Mouse (Mus musculus): Measurements from ENCODE around the gene Spice1.

Gene Spice1

GRCm38 (mm10) chr16:44356291-44356690 is 9.4 kb downstream of the Spice1 start:
- Histone ChIP-seq H3K4me3 (replicated peaks; ENCODE audit: low read length) (no peak overlapping the region), H3K36me3 (ENCODE audit: insufficient read depth, low read length) (peaks cover 31% of the 10 kb centered on the region), H3K27me3 (ENCODE audit: insufficient read depth, low read length) (no peaks in the 10 kb centered on the region), H3K4me1 (replicated peaks; ENCODE audit: low read depth, low read length) (peaks cover 40% of the 10 kb centered on the region), H3K9me3 (ENCODE audit: low read length) (no peaks in the 10 kb centered on the region)
- TF ChIP-seq CTCF (conservative IDR thresholded peaks at IDR 0.05; ENCODE audit: low read length) = no peak
- no peak for TF ChIP-seq POU5F1 (IDR thresholded peaks at IDR 0.05; ENCODE audit: borderline replicate concordance, low read length)
- TF ChIP-seq NANOG (IDR thresholded peaks at IDR 0.05; ENCODE audit: borderline replicate concordance, low read length) = no peak

GRCm38 (mm10) chr16:44357571-44358268 is 10.8 kb downstream of the Spice1 start:
- peaks cover 42% of the 10 kb centered on the region for H3K36me3 ChIP-seq (ENCODE audit: insufficient read depth, low read length)
- H3K27me3 ChIP-seq (ENCODE audit: insufficient read depth, low read length) = no peaks in the 10 kb centered on the region
- H3K4me3 ChIP-seq (replicated peaks; ENCODE audit: low read length) = no peak overlapping the region
- H3K9me3 ChIP-seq (ENCODE audit: low read length) = no peaks in the 10 kb centered on the region
- H3K4me1 ChIP-seq (replicated peaks; ENCODE audit: low read depth, low read length) = peaks cover 39% of the 10 kb centered on the region
- TF ChIP-seq POU5F1 (IDR thresholded peaks at IDR 0.05; ENCODE audit: borderline replicate concordance, low read length) = no peak
- no peak for TF ChIP-seq NANOG (IDR thresholded peaks at IDR 0.05; ENCODE audit: borderline replicate concordance, low read length)
- TF ChIP-seq CTCF (conservative IDR thresholded peaks at IDR 0.05; ENCODE audit: low read length) = no peak

- H3K27me3 ChIP-seq (ENCODE audit: insufficient read depth, low read length) = no peaks in the 10 kb centered on the region
- H3K4me1 ChIP-seq (replicated peaks; ENCODE audit: low read depth, low read length) = peaks cover 27% of the 10 kb centered on the region
- TF ChIP-seq CTCF (conservative IDR thresholded peaks at IDR 0.05; ENCODE audit: low read length) (peak; percentile 64), POU5F1 (IDR thresholded peaks at IDR 0.05; ENCODE audit: borderline replicate concordance, low read length) (no peak), NANOG (IDR thresholded peaks at IDR 0.05; ENCODE audit: borderline replicate concordance, low read length) (no peak)
- no peaks in the 10 kb centered on the region for H3K9me3 ChIP-seq (ENCODE audit: low read length)
- no peak overlapping the region for H3K4me3 ChIP-seq (replicated peaks; ENCODE audit: low read length)
- H3K36me3 ChIP-seq (ENCODE audit: insufficient read depth, low read length) = peaks cover 58% of the 10 kb centered on the region
These were observed 15.3 kb downstream of the Spice1 start for GRCm38 (mm10) chr16:44361921-44362890.

- H3K4me1 ChIP-seq (replicated peaks; ENCODE audit: low read depth, low read length) = peaks cover 11% of the 10 kb centered on the region; the same call in 1 of the 2 replicates
- no peaks in the 10 kb centered on the region for H3K9me3 ChIP-seq (ENCODE audit: low read length)
- H3K36me3 ChIP-seq (ENCODE audit: insufficient read depth, low read length) = peaks cover 67% of the 10 kb centered on the region
- no peak for TF ChIP-seq CTCF (conservative IDR thresholded peaks at IDR 0.05; ENCODE audit: low read length)
- TF ChIP-seq NANOG (IDR thresholded peaks at IDR 0.05; ENCODE audit: borderline replicate concordance, low read length) = no peak
- TF ChIP-seq POU5F1 (IDR thresholded peaks at IDR 0.05; ENCODE audit: borderline replicate concordance, low read length) = no peak
- no peak overlapping the region for H3K4me3 ChIP-seq (replicated peaks; ENCODE audit: low read length)
- H3K27me3 ChIP-seq (ENCODE audit: insufficient read depth, low read length) = no peaks in the 10 kb centered on the region
These were observed 18.6 kb downstream of the Spice1 start for GRCm38 (mm10) chr16:44365522-44365921.

GRCm38 (mm10) chr16:44375459-44375858 is 28.5 kb downstream of the Spice1 start:
- no peak for TF ChIP-seq POU5F1 (IDR thresholded peaks at IDR 0.05; ENCODE audit: borderline replicate concordance, low read length)
- TF ChIP-seq CTCF (conservative IDR thresholded peaks at IDR 0.05; ENCODE audit: low read length) = no peak
- no peak overlapping the region for H3K4me3 ChIP-seq (replicated peaks; ENCODE audit: low read length)
- no peaks in the 10 kb centered on the region for H3K9me3 ChIP-seq (ENCODE audit: low read length)
- peaks cover 82% of the 10 kb centered on the region for H3K36me3 ChIP-seq (ENCODE audit: insufficient read depth, low read length)
- no peaks in the 10 kb centered on the region for H3K27me3 ChIP-seq (ENCODE audit: insufficient read depth, low read length)
- peaks cover 6% of the 10 kb centered on the region for H3K4me1 ChIP-seq (replicated peaks; ENCODE audit: low read depth, low read length)

GRCm38 (mm10) chr16:44380006-44380405 is 33.1 kb downstream of the Spice1 start:
- H3K36me3 ChIP-seq (ENCODE audit: insufficient read depth, low read length) = peaks cover 53% of the 10 kb centered on the region
- H3K9me3 ChIP-seq (ENCODE audit: low read length) = no peaks in the 10 kb centered on the region
- no peak overlapping the region for H3K4me3 ChIP-seq (replicated peaks; ENCODE audit: low read length)
- no peaks in the 10 kb centered on the region for H3K27me3 ChIP-seq (ENCODE audit: insufficient read depth, low read length)
- H3K4me1 ChIP-seq (replicated peaks; ENCODE audit: low read depth, low read length) = peaks cover 47% of the 10 kb centered on the region
- no peak for TF ChIP-seq POU5F1 (IDR thresholded peaks at IDR 0.05; ENCODE audit: borderline replicate concordance, low read length)
- no peak for TF ChIP-seq NANOG (IDR thresholded peaks at IDR 0.05; ENCODE audit: borderline replicate concordance, low read length)
- TF ChIP-seq CTCF (conservative IDR thresholded peaks at IDR 0.05; ENCODE audit: low read length) = no peak

GRCm38 (mm10) chr16:44381578-44381977 is 34.7 kb downstream of the Spice1 start:
- peaks cover 49% of the 10 kb centered on the region for H3K4me1 ChIP-seq (replicated peaks; ENCODE audit: low read depth, low read length)
- no peak overlapping the region for H3K4me3 ChIP-seq (replicated peaks; ENCODE audit: low read length)
- H3K27me3 ChIP-seq (ENCODE audit: insufficient read depth, low read length) = no peaks in the 10 kb centered on the region
- no peak for TF ChIP-seq NANOG (IDR thresholded peaks at IDR 0.05; ENCODE audit: borderline replicate concordance, low read length)
- TF ChIP-seq CTCF (conservative IDR thresholded peaks at IDR 0.05; ENCODE audit: low read length) = no peak
- no peak for TF ChIP-seq POU5F1 (IDR thresholded peaks at IDR 0.05; ENCODE audit: borderline replicate concordance, low read length)
- no peaks in the 10 kb centered on the region for H3K9me3 ChIP-seq (ENCODE audit: low read length)
- peaks cover 50% of the 10 kb centered on the region for H3K36me3 ChIP-seq (ENCODE audit: insufficient read depth, low read length)

GRCm38 (mm10) chr16:44383549-44383948 is 36.6 kb downstream of the Spice1 start:
- TF ChIP-seq POU5F1 (IDR thresholded peaks at IDR 0.05; ENCODE audit: borderline replicate concordance, low read length) = peak; percentile 81
- TF ChIP-seq NANOG (IDR thresholded peaks at IDR 0.05; ENCODE audit: borderline replicate concordance, low read length) = no peak
- no peak for TF ChIP-seq CTCF (conservative IDR thresholded peaks at IDR 0.05; ENCODE audit: low read length)
- Histone ChIP-seq H3K4me3 (replicated peaks; ENCODE audit: low read length) (no peak overlapping the region), H3K4me1 (replicated peaks; ENCODE audit: low read depth, low read length) (peaks cover 49% of the 10 kb centered on the region), H3K9me3 (ENCODE audit: low read length) (no peaks in the 10 kb centered on the region), H3K36me3 (ENCODE audit: insufficient read depth, low read length) (peaks cover 49% of the 10 kb centered on the region), H3K27me3 (ENCODE audit: insufficient read depth, low read length) (no peaks in the 10 kb centered on the region)

All from E14TG2a.4 (cell line).